Mouse (Mus musculus) Muller cell, postnatal 12 days (primary cell): Measurements from ENCODE around the gene Cyp2j12.
"Not testable (repeated sequence)": the region's sequence is repeated elsewhere in the genome, so short reads cannot be mapped to it uniquely, and the experiment has no call there.

ENCODE experiments used
- DNase-seq: peaks from one replicate; pipeline ENCODE4 v3.0.0-alpha.2; 2015; ENCODE audit errors: inconsistent ontology term

Cyp2j12 gene

DNA sequence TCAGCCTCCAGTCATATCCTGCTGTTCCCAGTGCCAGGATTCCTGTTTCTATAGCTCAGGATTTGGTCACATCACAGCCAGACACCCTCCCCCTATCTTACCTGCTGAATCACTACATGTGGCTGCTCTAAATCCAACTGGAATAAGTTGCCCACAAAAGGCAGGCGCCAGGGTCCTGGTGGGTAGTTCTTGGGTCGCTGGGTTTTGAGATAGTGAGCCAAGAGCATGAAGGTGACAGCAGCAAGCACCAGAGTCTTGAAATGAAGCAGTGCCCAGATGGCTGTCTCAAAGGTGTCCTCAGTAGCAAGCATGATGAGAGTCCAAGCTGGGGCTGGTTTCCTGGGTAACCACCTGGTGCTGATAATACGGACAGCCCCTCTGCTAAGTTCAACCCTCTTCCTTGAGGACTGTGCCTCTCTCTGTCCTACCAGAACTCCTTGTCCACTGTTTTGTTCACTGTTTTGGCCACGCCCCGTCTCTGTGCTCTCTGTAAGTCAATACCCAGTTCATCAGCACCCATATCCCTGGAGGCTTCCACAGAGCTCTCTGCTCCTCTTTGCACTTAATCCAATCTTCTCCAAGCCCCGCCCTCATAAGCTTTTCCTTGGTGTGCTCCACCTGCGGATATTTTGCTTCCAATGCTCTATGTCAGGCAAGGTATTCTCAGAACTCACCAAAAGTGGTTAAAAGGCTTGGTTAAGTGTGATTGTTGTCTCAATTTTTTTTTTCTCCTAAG is at the start of gene Cyp2j12:
Cyp2j12 (minus strand) TSS at position 421 of the 736 bp plus-strand sequence.
- DNase-seq: no peak

DNA sequence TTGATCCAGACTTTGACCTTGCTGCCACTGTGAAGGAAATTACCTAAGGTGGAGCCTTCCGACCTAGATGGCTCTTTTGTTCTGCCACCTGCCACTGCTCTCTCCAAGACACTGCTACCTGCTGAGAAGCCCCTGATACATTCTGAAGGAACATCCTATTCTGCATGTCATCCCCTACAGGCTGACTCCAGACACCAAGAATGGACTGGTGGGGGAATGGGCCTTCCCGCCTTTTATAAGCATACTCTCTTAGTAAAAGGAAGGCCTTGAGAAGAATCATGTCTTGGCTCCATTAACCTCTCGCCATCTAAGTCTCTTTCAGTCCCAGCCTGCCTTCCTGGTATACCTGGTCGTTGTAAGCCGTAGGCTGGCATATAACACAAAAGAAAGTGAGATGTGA is 48.4 kb upstream of the Cyp2j12 start:
- not testable (repeated sequence) for DNase-seq

GRCm38 (mm10) chr4:96188671-96189070 is 47.7 kb upstream of the Cyp2j12 start:
- DNase-seq: not testable (repeated sequence)

- not testable (repeated sequence) for DNase-seq
These were observed 47.2 kb upstream of the Cyp2j12 start for GRCm38 (mm10) chr4:96188146-96188545.

- not testable (repeated sequence) for DNase-seq
These were observed 43.8 kb upstream of the Cyp2j12 start for GRCm38 (mm10) chr4:96184716-96185115.

- peak; percentile 42 for DNase-seq
These were observed 21.9 kb upstream of the Cyp2j12 start for GRCm38 (mm10) chr4:96162839-96163238.

GRCm38 (mm10) chr4:96161575-96161974 is 20.6 kb upstream of the Cyp2j12 start:
- DNase-seq: no peak

GRCm38 (mm10) chr4:96139226-96139625 is 1.7 kb downstream of the Cyp2j12 start:
- DNase-seq: no peak

- no peak for DNase-seq
These were observed 6.7 kb downstream of the Cyp2j12 start for GRCm38 (mm10) chr4:96134246-96134645.

GRCm38 (mm10) chr4:96096841-96097240 is 44.1 kb downstream of the Cyp2j12 start:
- DNase-seq: no peak

DNA sequence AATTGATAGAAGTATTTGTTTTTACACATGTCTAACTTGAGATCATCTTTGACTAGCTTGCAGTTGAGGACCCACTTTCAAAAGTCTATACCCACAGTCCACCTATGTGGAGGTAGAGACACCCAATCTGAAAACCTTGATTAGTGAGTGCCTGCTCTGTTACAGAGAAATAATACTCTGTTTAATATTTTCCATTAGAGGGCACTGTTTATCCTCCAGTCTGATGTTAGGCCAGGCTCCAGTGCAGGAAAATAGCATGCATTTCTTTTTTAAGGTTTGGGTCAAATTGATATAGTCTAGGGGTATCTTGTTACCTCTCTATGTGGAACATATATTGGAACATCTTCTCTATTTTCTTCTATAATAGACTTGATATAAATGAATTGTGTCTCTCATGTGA is 49.1 kb downstream of the Cyp2j12 start:
- no peak for DNase-seq

DNA sequence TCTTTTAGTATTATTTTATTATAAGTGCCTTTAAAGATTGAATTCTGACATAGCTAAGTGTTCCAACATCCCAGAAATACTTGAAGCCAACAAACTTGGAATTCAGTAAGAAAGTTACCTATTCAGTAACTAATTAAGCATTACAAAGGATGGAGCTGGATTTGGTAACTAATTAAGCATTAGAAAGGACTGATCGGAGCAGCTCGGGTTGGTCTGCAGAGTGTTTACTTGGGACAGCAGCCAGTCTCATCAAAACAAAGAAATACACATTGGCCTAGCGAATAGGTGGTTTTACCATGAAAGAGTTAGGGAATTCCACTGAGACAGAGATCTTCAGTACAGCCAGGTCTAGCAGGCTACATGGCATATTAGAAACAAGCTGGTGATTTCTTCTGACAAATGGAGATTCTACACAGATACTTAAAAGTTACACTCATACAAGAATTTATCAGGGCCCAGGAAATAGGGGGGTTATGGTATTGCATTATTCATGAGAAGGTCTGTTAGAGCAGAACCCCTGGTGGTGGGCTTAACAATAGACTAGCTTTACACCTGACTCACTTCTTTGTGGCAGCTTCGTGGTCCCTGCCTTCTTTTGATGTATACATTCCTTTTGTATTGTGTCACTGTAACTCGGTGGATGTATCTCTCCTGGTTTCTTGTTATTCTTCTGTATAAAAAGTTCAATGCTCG is 51.5 kb downstream of the Cyp2j12 start:
- peak; percentile 61 for DNase-seq

DNA sequence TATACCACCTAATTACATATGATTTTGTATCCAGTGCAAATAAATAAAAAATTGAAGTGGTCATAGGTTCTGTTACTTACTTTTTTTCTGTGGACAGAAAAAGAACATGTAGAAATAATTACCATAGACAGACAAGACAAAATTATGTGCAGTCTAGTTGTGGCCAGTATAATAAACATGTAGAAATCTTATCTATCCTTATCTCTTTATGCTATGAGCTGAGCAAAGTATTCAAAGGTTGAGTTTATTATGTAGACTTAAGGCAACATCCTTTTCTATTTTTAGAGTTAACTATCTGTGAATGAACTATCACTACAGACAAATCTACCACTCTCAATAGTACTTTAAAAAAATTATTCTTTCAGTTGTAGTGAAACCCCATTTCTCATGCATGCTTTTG is 62.6 kb downstream of the Cyp2j12 start:
- no peak for DNase-seq

DNA sequence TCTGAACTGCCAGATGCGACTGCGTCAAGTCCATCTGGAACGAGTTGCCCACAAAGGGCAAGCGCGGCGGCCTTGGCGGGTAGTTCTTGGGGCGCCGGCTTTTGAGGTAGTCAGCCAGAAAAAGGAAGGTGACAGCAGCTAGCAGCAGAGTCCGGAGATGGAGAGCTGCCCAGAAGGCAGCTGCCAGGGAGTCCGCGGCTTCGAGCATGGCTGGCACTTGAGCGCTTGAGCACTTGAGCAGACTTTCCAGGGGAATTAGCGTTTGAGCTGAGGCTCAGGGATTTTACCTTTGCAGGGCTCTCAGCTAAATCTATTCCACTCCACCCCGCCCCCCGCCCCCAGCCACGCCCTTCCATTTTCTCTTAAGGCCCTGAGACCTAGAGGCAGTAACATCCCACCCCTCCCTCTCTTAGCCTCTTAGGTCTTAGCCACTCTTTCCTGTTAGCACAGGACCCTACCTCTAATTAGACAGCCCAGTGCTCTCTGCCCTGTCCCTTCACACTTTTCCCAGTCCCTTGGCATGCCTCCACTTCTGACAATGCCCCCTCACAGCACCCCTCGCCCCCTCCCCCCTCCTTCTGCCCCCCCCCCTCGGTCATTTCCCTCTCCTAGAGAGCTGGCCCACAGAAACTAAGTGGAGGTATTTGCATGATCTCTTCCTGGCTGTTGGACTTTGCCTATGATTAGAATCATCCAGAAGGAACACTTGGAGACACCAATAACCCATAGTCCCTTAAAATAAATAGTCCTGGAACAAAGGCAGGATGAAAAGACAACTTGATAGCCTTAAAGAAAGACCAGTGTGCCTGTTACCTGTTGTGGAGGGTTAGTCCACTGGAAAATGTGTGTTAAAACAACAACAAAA is 63.5 kb downstream of the Cyp2j12 start, which contains the start of gene Cyp2j13:
Cyp2j13 (minus strand) TSS at position 286 of the 865 bp plus-strand sequence.
- DNase-seq: peak; percentile 92

DNA sequence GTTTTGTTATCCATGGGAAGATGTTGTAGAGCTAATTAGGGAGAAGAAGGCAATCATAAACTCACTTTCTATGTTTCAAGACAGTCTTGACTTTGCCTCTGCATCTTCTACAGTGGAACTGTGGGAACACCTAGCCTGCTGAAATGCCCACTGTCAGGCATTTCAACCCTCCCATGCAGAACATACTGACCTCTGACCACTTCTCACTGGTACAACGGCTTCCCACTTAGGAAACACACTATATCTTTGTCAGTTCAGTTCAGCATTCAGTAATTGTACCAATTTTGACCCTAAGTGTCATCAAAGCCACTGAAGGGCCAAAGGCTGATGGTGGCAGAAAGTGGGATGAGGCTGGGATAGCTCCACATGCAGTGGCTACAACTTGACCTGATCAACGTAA is 78.9 kb downstream of the Cyp2j12 start:
- no peak for DNase-seq

DNA sequence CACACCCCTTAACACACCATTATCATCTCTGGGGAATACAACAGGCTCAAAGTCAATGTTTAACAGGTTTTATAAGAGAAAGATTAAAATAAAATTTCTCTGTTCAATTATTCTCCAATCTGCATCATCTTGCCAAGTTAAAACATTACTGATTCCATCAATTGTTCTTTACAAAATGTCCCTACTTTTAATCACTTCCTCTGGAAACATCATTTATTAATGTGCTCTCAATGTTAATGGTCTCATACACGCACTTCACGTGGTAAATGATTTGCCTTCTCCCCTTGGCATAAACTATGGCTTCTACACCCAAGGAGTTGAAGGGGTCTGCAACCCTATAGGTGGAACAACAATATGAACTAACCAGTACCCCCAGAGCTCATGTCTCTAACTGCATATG is 80.8 kb downstream of the Cyp2j12 start:
- DNase-seq: no peak
